Mouse (Mus musculus) G1E (cell line): ENCODE measurements around the gene Abcb5.

Experiments used
- CTCF ChIP-seq: IDR thresholded peaks from 2 replicates; pipeline ENCODE4 v1.5.1; 2012; ENCODE audit warnings: low read depth, low read length, inconsistent platforms, mixed read lengths
- GATA1 ChIP-seq: IDR thresholded peaks from 2 replicates; pipeline ENCODE4 v1.6.1; 2012; ENCODE audit warnings: borderline replicate concordance, low read length, inconsistent platforms, mixed read lengths

DNA sequence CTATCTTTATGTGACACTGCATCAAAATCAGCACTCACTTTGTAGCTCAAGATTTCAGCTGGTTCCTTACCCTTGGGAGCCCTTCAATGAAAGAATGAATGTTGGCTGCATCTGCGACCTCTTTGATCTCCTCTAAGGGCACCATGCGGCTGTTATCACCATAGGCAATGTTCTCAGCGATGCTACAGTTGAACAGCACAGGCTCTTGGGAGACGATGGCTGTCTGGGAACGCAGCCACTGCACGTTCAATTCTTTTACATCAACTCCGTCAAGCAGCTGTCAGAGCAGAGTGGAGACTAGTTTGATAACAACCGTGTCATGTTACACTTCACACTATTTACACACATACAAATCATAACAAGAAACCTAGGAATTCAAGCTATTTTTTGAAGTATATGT, 93.5 kb downstream of the Abcb5 start:
- TF ChIP-seq CTCF: no peak
- no peak for TF ChIP-seq GATA1
